Mouse (Mus musculus): ENCODE measurements at regions not wholly inside any gene's neighbourhood (a gene's known extent, or its start where the extent isn't known, plus 50 kb on each side); places are given as distances from the start of the nearest gene placed in this dataset.

DNA sequence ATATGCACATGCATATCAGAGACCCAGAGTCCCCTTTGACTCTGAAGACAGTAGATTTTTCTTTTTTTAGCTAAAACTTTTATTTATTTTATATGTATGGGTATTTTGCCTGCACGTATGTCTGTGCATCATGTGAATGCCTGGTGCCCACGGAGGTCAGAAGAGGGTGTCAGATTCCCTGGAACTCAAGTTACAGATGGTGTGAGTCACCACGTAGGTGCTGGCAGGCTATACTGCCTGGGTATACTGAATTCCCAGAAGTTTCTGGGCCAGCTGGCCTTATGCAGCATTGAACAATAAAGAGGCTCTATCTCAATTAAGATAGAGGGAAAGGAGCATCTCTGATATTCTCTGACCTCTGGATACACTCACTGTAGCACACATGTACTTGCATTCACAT is 97.6 kb downstream of the Pdgfra start:
- TF ChIP-seq POLR2A (IDR thresholded peaks at IDR 0.05; ENCODE audit: borderline replicate concordance, extremely low read depth, insufficient read depth, insufficient read length, poor library complexity, severe bottlenecking) (no peak), CTCF (IDR thresholded peaks at IDR 0.05; ENCODE audit: borderline replicate concordance, extremely low read depth, insufficient read depth, insufficient read length) (no peak)

Data from brain, embryonic 14.5 days (tissue).